Mouse (Mus musculus) MEL-GATA-1-ER (cell line): ENCODE results near the gene Spp2.

Experiments
- DNase-seq: peaks from one replicate; pipeline ENCODE4 v3.0.0-alpha.2; 2012; ENCODE audit warnings: low read depth; ENCODE audit errors: extremely low read depth

Gene Spp2

DNA sequence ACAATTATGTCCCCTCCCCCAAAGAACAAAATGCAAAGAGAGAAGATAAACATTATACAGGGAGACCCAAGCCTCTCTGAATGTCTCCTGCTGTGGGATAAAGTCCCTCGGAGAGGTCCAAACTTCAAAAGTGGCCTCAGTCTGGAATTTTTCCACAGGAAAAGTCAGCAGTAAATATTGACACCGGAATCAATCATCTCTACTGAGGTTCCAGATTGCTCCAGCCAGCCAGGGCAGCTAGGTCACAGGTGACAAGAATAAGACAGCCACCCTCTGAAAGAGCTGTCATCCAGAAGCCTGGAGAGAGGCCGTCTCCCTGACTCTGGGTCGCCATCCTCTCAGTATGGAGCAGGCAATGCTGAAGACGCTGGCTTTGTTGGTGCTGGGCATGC, at the start of gene Spp2:
TSS of gene Spp2 (plus strand) at position 155 of the 392 bp plus-strand sequence.
- DNase-seq: no peak

DNA sequence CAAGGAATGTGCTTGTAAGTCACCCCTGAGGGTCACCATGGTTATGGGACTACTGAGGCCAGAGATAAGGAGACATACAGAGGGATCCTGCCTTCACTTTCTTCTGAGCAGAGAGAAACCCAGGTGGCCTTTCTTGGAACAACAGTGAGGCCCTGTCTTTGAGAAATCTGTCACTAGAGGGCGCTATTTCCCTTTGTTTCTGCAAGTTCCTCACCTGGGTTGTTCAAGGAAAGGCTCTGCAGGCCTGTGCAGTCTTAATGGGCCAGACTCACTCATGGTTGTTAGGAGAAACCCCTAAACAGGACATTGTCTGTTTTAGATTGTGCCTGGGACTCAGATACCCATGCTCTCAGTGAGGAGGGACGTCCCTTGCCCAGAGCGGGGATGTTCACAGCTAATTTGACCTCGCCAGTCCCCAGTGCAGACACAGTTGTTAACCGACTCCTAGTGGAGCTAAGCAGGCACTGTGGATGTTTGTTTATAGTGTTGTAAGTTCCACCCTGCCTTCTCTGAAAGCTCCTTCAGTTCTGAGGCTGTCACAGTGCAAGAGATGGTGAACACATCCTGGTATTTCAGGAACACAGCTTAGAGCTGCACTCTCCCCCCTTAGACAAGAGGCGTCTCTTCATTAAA, 49.2 kb upstream of the Spp2 start:
- peak; percentile 1 for DNase-seq

- no peak for DNase-seq
Measured at GRCm38 (mm10) chr1:88358102-88358654, 48.6 kb upstream of the Spp2 start.

GRCm38 (mm10) chr1:88361085-88361484, 45.7 kb upstream of the Spp2 start:
- DNase-seq: no peak

- no peak for DNase-seq
Measured at GRCm38 (mm10) chr1:88366881-88367644, 39.7 kb upstream of the Spp2 start.

GRCm38 (mm10) chr1:88378446-88378845, 28.3 kb upstream of the Spp2 start:
- DNase-seq: no peak

- no peak for DNase-seq
Measured at GRCm38 (mm10) chr1:88391632-88392031, 15.1 kb upstream of the Spp2 start.

DNA sequence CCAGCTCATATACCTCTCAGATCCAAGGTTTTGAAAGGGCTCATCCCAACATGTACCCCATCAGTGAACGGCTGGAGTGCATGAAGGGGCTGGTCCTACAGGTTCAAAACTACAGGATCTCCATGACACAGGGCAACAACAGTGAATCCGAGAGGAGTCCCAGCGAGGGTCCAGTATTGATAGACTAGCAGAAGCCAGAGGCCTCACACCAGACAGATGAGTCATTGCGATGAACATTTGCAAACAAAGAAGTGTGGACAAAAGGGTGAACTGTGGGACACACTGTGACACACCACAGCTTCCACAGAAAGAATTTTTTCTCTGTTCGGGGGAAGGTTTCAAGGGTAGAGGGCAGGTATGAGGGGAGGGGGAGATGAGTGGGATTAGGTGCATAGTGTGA, 13.4 kb upstream of the Spp2 start:
- DNase-seq: no peak

GRCm38 (mm10) chr1:88403378-88403777, 3.4 kb upstream of the Spp2 start:
- no peak for DNase-seq

DNA sequence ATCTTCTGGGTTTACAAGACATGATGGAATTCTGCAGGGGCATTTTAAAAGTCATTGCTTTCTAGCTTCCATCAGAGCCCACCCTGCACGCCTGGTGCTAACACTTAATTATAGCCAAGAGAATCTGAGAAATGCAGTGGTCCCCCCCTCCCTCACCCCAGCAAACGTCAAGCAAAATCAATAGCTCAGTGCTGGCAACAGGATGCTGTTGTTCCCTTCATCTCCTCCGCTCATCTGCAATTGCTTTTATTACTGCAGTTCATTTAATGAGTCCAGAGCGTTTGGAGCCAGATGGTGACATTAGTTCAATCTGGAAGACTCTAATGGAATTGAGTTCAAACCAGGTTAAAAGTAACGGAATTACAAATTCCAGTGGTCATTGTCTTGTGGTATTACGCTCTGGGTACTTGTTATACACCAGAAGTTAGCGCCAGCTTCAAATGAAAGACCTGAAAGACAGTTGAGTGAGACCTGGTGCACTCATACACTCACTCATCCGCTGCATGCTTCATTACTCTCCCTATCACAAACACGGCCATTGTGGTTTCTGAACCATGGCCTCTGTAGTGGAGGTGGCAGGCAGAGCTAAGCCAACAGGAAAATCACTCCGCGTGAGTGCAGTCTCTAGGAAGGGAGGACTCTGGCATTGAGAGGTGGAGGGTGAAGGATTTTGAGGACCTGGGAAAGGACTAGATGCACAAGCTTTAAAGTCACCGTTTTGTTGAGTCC, 519 bp upstream of the Spp2 start:
- no peak for DNase-seq

GRCm38 (mm10) chr1:88408340-88408739, 1.6 kb downstream of the Spp2 start:
- DNase-seq: no peak

- DNase-seq: no peak
Measured at GRCm38 (mm10) chr1:88412013-88412412, 5.3 kb downstream of the Spp2 start.

- no peak for DNase-seq
Measured at GRCm38 (mm10) chr1:88418943-88419342, 12.2 kb downstream of the Spp2 start.

- DNase-seq: no peak
Measured at GRCm38 (mm10) chr1:88422045-88422444, 15.3 kb downstream of the Spp2 start.

DNA sequence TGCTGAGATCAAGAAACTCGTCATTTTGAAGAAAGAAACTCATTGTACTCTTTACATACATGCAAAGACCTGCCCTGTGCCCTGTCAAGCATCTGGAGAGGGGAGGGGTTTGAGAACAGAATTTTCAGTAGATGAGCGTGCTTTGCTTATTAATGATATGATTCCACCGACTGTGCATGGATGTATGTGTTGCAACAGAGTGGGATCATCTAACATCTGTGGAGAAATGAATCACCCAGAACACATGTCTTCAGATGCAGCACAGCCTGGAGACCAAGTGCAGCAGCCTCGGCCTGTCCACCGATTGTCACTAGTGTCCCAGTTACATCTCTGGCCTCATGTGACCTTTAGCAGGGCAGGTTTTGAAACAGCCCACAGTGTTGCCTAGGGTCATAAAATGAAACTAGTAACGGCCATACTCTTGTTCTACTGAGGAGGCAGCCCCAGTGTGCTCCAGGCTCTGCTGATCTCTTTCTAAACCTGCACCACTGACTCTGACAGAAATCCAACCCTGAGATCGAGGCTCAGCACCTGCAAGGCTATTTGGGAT, 16.2 kb downstream of the Spp2 start:
- no peak for DNase-seq

DNA sequence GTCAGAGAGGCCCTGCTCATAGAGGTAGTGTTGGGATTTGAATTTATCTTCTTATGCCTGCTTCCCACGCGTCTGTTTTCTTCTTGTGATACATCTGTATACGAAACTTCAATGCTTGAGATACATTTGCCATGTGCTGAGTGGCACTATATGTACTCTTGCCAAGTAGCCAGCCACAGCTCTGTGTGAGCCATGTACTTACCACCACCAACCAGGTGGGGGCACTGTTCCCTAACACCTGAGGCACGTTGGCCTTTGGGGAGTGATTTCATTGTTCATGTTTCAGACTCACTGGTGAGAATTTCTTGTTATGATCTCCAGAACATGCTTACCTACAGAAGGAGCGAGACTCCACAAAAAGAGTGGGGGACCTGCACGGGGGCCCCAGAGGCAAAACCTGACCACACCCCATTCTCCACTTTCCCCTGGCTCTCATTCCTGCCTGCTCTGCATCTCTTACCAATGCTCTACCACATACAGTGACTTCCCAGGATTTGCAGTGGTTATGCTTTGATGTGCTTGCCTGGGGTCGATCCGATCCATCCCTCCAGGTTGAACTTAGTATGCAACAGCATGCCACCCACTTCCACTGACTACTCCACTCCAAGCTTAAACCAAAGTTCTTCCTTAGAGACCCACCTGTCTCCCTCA, 18.0 kb downstream of the Spp2 start:
- no peak for DNase-seq

- no peak for DNase-seq
Measured at GRCm38 (mm10) chr1:88427987-88428741, 21.4 kb downstream of the Spp2 start.

DNA sequence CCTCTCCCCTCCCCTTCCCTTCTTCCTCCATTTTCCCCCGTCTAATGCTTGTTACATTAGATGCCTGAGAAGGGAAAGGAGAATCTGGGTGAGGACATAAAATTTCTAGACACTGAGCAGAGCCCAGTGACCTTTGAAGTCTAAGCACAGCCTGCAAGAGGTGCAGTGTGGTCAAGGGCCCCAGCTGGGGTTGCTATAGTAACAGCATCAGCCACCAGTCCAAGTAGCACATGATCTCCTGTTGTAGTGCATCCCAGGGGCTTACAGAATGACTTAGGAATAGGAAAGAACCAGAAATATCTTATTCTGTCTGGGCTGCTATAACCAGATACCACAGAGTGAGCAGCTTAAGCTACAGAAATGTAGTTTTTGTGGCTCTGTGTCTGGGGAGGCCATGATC, 22.7 kb downstream of the Spp2 start:
- DNase-seq: no peak

GRCm38 (mm10) chr1:88431262-88431661, 24.5 kb downstream of the Spp2 start:
- DNase-seq: no peak

DNA sequence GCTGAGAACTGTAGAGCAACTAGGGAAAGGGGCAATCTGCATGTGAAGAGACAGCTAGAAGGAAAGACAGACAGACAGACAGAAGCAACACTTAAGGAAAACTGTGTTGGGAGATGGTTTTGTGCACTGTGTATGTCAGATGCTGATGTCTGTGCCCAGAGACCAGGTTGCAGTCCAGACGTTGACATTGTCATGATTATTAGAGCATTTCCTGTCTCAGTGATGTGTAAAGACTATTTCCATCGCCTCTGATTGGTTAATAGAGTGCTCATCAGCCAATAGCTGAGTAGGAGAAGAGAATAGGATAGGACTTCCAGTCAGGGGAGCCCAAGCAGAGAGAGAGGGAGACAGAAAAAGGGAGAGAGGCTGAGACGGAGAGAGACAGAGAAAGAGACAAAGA, 25.8 kb downstream of the Spp2 start:
- no peak for DNase-seq
